Mouse (Mus musculus) monocyte, adult 5-6 weeks (primary cell): Measurements from ENCODE around the gene Nans. TPM values are rescaled to one million over a fixed set of nuclear protein-coding genes. Genes with fewer than 3 reads are reported as not detected.

Experiments used
- ATAC-seq: fragments of 153-309, 156-312 bp; replicated peaks from 2 replicates; pipeline ENCODE4 v1.8.0; 2017; ENCODE audit warnings: mild to moderate bottlenecking; ENCODE audit not compliant: low TSS enrichment, insufficient number of reproducible peaks, severe bottlenecking, poor library complexity, low FRiP score
- total RNA-seq: library from RNA; stranded (forward); fragments of 200-1000, 200-491, 200-594 nt; gene quantifications from 3 replicates; pipeline ENCODE4 v1.2.3, GENCODE M21; 2017

Gene Nans
- total RNA-seq, 1 experiment from 2014 or later = 42.3 TPM

- ATAC-seq = no peak
Measured at GRCm38 (mm10) chr4:46526226-46526625, 37.2 kb downstream of the Nans start.

GRCm38 (mm10) chr4:46526798-46527557, 37.9 kb downstream of the Nans start:
- 0 out of 2 replicates have a peak, but pooled peaks have one; percentile 18 for ATAC-seq

- peak; percentile 79 for ATAC-seq
Measured at GRCm38 (mm10) chr4:46527558-46527926, 38.5 kb downstream of the Nans start.

- no peak for ATAC-seq
Measured at GRCm38 (mm10) chr4:46529722-46530121, 40.7 kb downstream of the Nans start.

- ATAC-seq = no peak
Measured at GRCm38 (mm10) chr4:46532511-46532910, 43.5 kb downstream of the Nans start.

GRCm38 (mm10) chr4:46532926-46533325, 43.9 kb downstream of the Nans start:
- ATAC-seq = no peak

- ATAC-seq = peak; percentile 6; the same call in 1 of the 2 replicates
Measured at GRCm38 (mm10) chr4:46533934-46534720, 45.1 kb downstream of the Nans start.

- ATAC-seq = no peak; the same call in 1 of the 2 replicates
Measured at GRCm38 (mm10) chr4:46535094-46535830, 46.2 kb downstream of the Nans start.

- peak; percentile 51 for ATAC-seq
Measured at GRCm38 (mm10) chr4:46535840-46536361, 46.9 kb downstream of the Nans start, which contains the start of gene Trim14. Gene Trim14, minus strand, starts transcription at chr4:46536141.

GRCm38 (mm10) chr4:46539167-46539566, 50.1 kb downstream of the Nans start:
- no peak for ATAC-seq

GRCm38 (mm10) chr4:46541707-46542106, 52.7 kb downstream of the Nans start:
- no peak for ATAC-seq

GRCm38 (mm10) chr4:46543366-46544050, 54.5 kb downstream of the Nans start:
- no peak for ATAC-seq

- ATAC-seq = peak; percentile 64; the same call in 1 of the 2 replicates
Measured at GRCm38 (mm10) chr4:46544313-46544712, 55.3 kb downstream of the Nans start.

GRCm38 (mm10) chr4:46545498-46545897, 56.5 kb downstream of the Nans start:
- ATAC-seq = no peak

GRCm38 (mm10) chr4:46546709-46547108, 57.7 kb downstream of the Nans start:
- ATAC-seq = no peak

GRCm38 (mm10) chr4:46549979-46550378, 60.9 kb downstream of the Nans start:
- ATAC-seq = no peak

GRCm38 (mm10) chr4:46550406-46550805, 61.4 kb downstream of the Nans start:
- no peak for ATAC-seq
